Mouse (Mus musculus) CH12.LX (cell line): Measurements from ENCODE around the gene Pth1r.

Source experiments
- CTCF ChIP-seq, 2 experiments: IDR thresholded peaks in 1 of 2; conservative IDR thresholded peaks in 1 of 2; 2 replicates each; pipeline ENCODE4 v1.5.1; 2011 to 2012; ENCODE audit warnings: low read depth in 2 of 2, low read length in 2 of 2, improper control_type of control experiment in 1 of 2, inconsistent platforms in 1 of 2, mild to moderate bottlenecking in 1 of 2, moderate library complexity in 1 of 2
- ELF1 ChIP-seq: IDR thresholded peaks from 2 replicates; pipeline ENCODE4 v1.6.1; 2014; ENCODE audit warnings: low read depth, mild to moderate bottlenecking, inconsistent platforms, low read length, improper control_type of control experiment
- JUND ChIP-seq: conservative IDR thresholded peaks from 2 replicates; pipeline ENCODE4 v1.6.1; 2011; ENCODE audit warnings: low read depth, low read length, improper control_type of control experiment
- NRF1 ChIP-seq: IDR thresholded peaks from 2 replicates; pipeline ENCODE4 v1.6.1; 2014; ENCODE audit warnings: low read depth, mild to moderate bottlenecking, inconsistent platforms, low read length, improper control_type of control experiment, moderate library complexity
- POLR2A ChIP-seq: IDR thresholded peaks from 2 replicates; pipeline ENCODE4 v1.6.1; 2011; ENCODE audit warnings: low read depth, mild to moderate bottlenecking, improper control_type of control experiment, low read length
- RCOR1 ChIP-seq: conservative IDR thresholded peaks from 2 replicates; pipeline ENCODE4 v1.6.1; 2012; ENCODE audit warnings: low read depth, mild to moderate bottlenecking, inconsistent platforms, low read length, improper control_type of control experiment
- USF1 ChIP-seq: IDR thresholded peaks from 2 replicates; pipeline ENCODE4 v1.6.1; 2014; ENCODE audit warnings: low read depth, mild to moderate bottlenecking, inconsistent platforms, low read length, improper control_type of control experiment
- ZKSCAN1 ChIP-seq: IDR thresholded peaks from 2 replicates; pipeline ENCODE4 v1.6.1; 2012; ENCODE audit warnings: low read depth, inconsistent platforms, low read length, improper control_type of control experiment, borderline replicate concordance
- ZNF384 ChIP-seq: IDR thresholded peaks from 2 replicates; pipeline ENCODE4 v1.6.1; 2012; ENCODE audit warnings: low read depth, low read length, improper control_type of control experiment, inconsistent platforms

DNA sequence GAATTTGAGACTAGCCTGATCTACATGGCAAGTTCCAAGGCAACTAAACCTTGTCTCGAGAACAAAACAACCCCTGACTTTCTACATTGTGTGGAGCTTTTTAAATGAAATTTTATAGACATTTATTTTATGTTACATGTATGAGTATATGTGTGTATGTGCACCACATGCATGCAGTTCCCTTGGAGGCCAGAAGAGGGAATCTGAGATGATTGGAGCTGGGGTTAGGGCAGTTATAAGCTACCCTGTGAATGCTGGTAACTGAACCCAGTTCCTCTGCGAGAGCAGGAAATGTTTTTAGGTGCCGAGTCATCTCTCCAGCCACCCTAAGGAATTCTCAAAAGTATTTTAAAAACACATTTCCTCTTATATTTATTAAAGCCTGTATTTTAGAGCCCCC is 41.2 kb upstream of the Pth1r start:
- TF ChIP-seq NRF1, result no peak
- TF ChIP-seq CTCF (conservative IDR thresholded peaks at IDR 0.05 in 1 of 2, IDR thresholded peaks at IDR 0.05 in 1 of 2; ENCODE audit: low read depth in 2 of 2, low read length in 2 of 2), result 0 out of 4 replicates have a peak, but pooled peaks of 1 of the 2 experiments have one; percentile 1
- TF ChIP-seq USF1, result no peak
- TF ChIP-seq RCOR1, result no peak
- no peak for TF ChIP-seq POLR2A
- no peak for TF ChIP-seq ZKSCAN1
- no peak for TF ChIP-seq ZNF384
- no peak for TF ChIP-seq JUND
- TF ChIP-seq ELF1, result no peak
